Mouse (Mus musculus) midbrain, embryonic 14.5 days (tissue): Measurements from ENCODE around the gene Glb1l. TPM values are rescaled to one million over a fixed set of nuclear protein-coding genes. Genes with fewer than 3 reads are reported as not detected.
A peak's percentile ranks its signal among the peaks of the same experiment; 100 is the strongest.

Experiments
- ATAC-seq: fragments of 200-750 bp; cut with Nextera tagmentation; 2 replicates; pipeline ENCODE4 v1.8.0; 2017; ENCODE audit warnings: moderate number of reproducible peaks, moderate library complexity; ENCODE audit not compliant: low FRiP score, low TSS enrichment
- DNase-seq: peaks from one replicate; pipeline ENCODE4 v3.0.0-alpha.2; 2015
- H3K27ac ChIP-seq: fragments of 300-500 bp; sonication (generic); replicated peaks from 2 replicates; pipeline ENCODE4 v1.5.1; 2014; ENCODE audit warnings: mild to moderate bottlenecking, low read depth, low read length, moderate library complexity
- H3K27me3 ChIP-seq: fragments of 300-500 bp; sonication (generic); 2 replicates; pipeline ENCODE4 v1.6.1; 2014; ENCODE audit warnings: low read length, control low read depth, mixed read lengths; ENCODE audit not compliant: control insufficient read depth, insufficient read depth
- H3K36me3 ChIP-seq: fragments of 300-500 bp; sonication (generic); 2 replicates; pipeline ENCODE4 v1.6.1; 2014; ENCODE audit warnings: low read length, control low read depth; ENCODE audit not compliant: control insufficient read depth, insufficient read depth
- H3K4me1 ChIP-seq: fragments of 300-500 bp; sonication (generic); 2 replicates; pipeline ENCODE4 v1.6.1; 2014; ENCODE audit warnings: mild to moderate bottlenecking, antibody characterized with exemption, low read length, control low read depth; ENCODE audit not compliant: control insufficient read depth, insufficient read depth
- H3K4me2 ChIP-seq: fragments of 300-500 bp; sonication (generic); 2 replicates; pipeline ENCODE4 v1.6.1; 2014; ENCODE audit warnings: mild to moderate bottlenecking, low read length, moderate library complexity
- H3K4me3 ChIP-seq: fragments of 300-500 bp; sonication (generic); replicated peaks from 2 replicates; pipeline ENCODE4 v1.5.1; 2014; ENCODE audit warnings: low read depth, low read length
- H3K9ac ChIP-seq: fragments of 300-500 bp; sonication (generic); replicated peaks from 2 replicates; pipeline ENCODE4 v1.6.1; 2014; ENCODE audit warnings: mild to moderate bottlenecking, low read length, moderate library complexity
- H3K9me3 ChIP-seq: fragments of 300-500 bp; sonication (generic); 2 replicates; pipeline ENCODE4 v1.6.1; 2016; ENCODE audit warnings: low read length, control low read depth, mixed read lengths; ENCODE audit not compliant: control insufficient read depth
- WGBS: fragments of 180-500 bp; shearing (Covaris S2); extraction: QIAGEN DNeasy Blood & Tissue Kit; methylation state at CpG from one replicate; pipeline ENCODE4 v1.1.7; 2014; 5-methylcytosine and 5-hydroxymethylcytosine counted together
- polyA plus RNA-seq: library from polyadenylated mRNA; unstranded; fragments of >200 nt; fragmentation: Nextera tagmentation; extraction: Ambion mirVana; gene quantifications from 2 replicates; pipeline ENCODE4 v1.2.1, GENCODE M21; 2014

Gene Glb1l
- polyA plus RNA-seq, 1 experiment from 2014 or later = 24.2 TPM

GRCm38 (mm10) chr1:75216797-75217585 is 6.4 kb upstream of the Glb1l start:
- 85% methylated on average over 13 of the region's 13 CpGs for WGBS
- Histone ChIP-seq H3K9ac (no peak overlapping the region), H3K27ac (no peak overlapping the region), H3K36me3 (peaks cover 29% of the 10 kb centered on the region), H3K4me3 (no peak overlapping the region), H3K4me2 (no peak overlapping the region), H3K4me1 (peaks cover 18% of the 10 kb centered on the region), H3K27me3 (peaks cover 46% of the 10 kb centered on the region), H3K9me3 (no peaks in the 10 kb centered on the region)
- ATAC-seq (no peak), DNase-seq (no peak)

- ATAC-seq (no peak), DNase-seq (no peak)
- Histone ChIP-seq H3K9me3 (no peaks in the 10 kb centered on the region), H3K27ac (no peak overlapping the region), H3K4me3 (no peak overlapping the region), H3K27me3 (peaks cover 36% of the 10 kb centered on the region), H3K9ac (no peak overlapping the region), H3K36me3 (peaks cover 32% of the 10 kb centered on the region), H3K4me1 (peaks cover 27% of the 10 kb centered on the region), H3K4me2 (no peak overlapping the region)
- 93% methylated on average over 9 of the region's 9 CpGs for WGBS
These were observed 5.2 kb upstream of the Glb1l start for GRCm38 (mm10) chr1:75215785-75216184.

DNA sequence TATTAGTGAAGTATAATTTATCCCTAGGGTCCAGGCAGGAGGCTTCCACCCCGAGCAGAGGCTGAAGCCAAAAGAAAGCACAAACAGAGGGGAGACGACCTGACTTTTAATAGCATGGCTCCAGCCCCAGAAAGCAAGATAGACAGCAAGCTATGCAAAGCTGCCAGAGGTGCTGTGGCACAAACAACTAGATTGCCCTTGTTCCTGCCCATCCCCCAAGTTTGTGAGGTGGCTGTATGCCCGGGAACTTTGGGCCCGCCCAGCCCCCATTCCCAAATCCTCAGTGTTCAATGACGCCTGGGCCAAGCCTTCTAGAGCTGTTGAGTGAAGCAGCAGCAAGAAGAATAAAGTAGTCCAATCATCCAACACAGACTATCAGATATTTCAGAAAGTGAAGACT is 4.3 kb upstream of the Glb1l start:
- DNase-seq (no peak), ATAC-seq (no peak)
- Histone ChIP-seq H3K36me3 (peaks cover 32% of the 10 kb centered on the region), H3K9ac (no peak overlapping the region), H3K4me2 (no peak overlapping the region), H3K27ac (no peak overlapping the region), H3K4me1 (peaks cover 31% of the 10 kb centered on the region), H3K4me3 (no peak overlapping the region), H3K27me3 (peaks cover 27% of the 10 kb centered on the region), H3K9me3 (no peaks in the 10 kb centered on the region)
- WGBS = 75% methylated on average over 5 of the region's 5 CpGs

DNA sequence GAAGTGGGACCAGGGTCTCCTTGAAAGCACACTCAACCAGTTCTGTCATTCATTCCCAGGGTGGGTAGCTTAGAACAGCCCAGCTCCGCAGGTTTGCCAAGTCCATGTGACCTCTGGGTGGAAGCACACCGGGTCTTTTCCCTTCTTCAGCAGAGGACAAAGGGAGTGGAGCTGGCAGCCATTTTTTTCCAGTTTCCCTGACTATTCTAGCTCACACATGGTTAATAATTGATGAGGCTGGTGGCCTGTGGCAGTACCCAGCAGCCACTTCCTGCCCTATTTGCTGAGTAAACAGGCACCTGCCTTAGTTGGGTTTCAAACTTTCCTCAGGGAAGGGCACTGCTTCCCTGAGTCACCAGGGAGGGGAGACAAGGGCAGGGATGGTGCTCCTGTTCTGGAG is 3.8 kb upstream of the Glb1l start:
- Histone ChIP-seq H3K27ac (no peak overlapping the region), H3K4me1 (peaks cover 31% of the 10 kb centered on the region), H3K9ac (no peak overlapping the region), H3K9me3 (no peaks in the 10 kb centered on the region), H3K36me3 (peaks cover 32% of the 10 kb centered on the region), H3K27me3 (peaks cover 25% of the 10 kb centered on the region), H3K4me2 (no peak overlapping the region), H3K4me3 (no peak overlapping the region)
- 77% methylated on average over 2 of the region's 2 CpGs for WGBS
- no peak for DNase-seq
- ATAC-seq = no peak

DNA sequence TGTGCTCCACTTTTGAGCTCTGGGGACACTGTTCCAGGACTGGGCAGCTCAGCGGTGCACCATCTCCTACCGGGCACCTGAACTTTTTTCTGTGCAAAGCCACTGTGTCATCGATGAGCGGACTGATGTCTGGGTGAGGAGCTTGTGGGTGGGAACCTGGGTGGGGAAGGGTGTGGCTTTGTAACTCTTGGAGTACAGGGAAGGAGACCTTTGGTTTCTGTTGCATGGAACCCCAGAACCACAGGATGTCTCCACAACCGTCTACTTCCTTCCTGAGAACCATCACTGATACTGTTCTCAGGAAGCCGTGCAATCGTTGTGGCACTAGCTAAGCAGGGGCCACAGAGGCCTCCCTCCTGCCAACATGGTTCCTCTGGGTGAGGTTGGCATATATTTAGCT is 2.5 kb upstream of the Glb1l start:
- Histone ChIP-seq H3K9ac (no peak overlapping the region), H3K4me3 (no peak overlapping the region), H3K36me3 (peaks cover 32% of the 10 kb centered on the region), H3K4me1 (peaks cover 27% of the 10 kb centered on the region), H3K4me2 (no peak overlapping the region), H3K9me3 (no peaks in the 10 kb centered on the region), H3K27me3 (peaks cover 15% of the 10 kb centered on the region; the same call in 1 of the 2 replicates), H3K27ac (no peak overlapping the region)
- WGBS = 92% methylated on average over 7 of the region's 7 CpGs
- ATAC-seq (no peak), DNase-seq (no peak)

DNA sequence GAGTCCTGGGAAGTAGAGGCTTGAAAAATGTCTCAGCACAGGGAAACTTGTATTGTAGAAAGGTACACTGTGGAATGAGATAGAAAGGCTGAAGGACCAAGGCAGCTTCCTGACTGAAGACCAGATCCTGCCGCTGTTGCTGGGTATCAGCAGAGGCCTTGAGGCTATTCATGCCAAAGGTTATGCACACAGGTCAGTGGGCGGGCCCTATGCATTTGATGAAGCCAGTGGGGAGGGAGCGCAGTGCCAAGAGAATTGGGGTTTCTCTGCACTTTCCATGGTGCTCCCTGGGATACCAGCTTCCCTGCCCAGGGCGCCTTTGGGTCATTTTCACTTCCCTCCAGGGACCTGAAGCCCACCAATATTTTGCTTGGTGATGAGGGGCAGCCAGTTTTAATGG is 1.9 kb upstream of the Glb1l start:
- no peak for ATAC-seq
- WGBS = 90% methylated on average over 4 of the region's 4 CpGs
- Histone ChIP-seq H3K4me2 (no peak overlapping the region), H3K27ac (no peak overlapping the region), H3K4me1 (peaks cover 27% of the 10 kb centered on the region), H3K27me3 (peaks cover 9% of the 10 kb centered on the region; the same call in 1 of the 2 replicates), H3K9ac (no peak overlapping the region), H3K4me3 (no peak overlapping the region), H3K36me3 (peaks cover 32% of the 10 kb centered on the region), H3K9me3 (no peaks in the 10 kb centered on the region)
- DNase-seq = no peak

DNA sequence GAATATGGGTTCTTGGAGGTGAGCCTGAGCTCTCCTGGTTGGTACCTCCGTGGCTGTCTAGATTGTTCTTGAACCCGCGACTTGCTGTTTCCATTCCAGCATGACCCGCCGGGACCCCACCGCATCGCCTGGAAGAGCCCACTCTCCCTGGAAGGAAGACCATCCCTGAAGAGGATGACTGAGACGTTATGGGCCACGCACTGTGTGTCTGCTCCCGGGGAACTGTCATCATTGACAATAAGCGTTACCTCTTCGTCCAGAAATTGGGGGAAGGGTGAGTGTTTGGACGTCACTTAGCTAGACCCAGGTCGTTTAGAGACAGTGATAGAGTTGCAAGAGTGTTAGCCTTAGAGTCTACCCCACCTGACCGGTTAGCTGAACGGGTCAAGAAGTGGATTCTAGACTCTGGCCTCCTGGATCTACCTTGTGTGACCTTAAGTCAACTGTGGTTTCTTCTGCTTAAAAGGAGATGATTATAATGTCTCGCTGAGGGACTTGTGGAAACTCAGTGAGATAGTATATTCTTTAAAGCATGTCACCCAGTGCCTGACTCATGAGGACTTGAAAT is 612 bp upstream of the Glb1l start:
- peak overlapping the region; percentile 74 for H3K9ac ChIP-seq
- H3K27me3 ChIP-seq = no peaks in the 10 kb centered on the region
- H3K4me1 ChIP-seq = peaks cover 27% of the 10 kb centered on the region
- peaks cover 32% of the 10 kb centered on the region for H3K36me3 ChIP-seq
- DNase-seq (no peak), ATAC-seq (no peak)
- H3K9me3 ChIP-seq = no peaks in the 10 kb centered on the region
- 12% methylated on average over 17 of the region's 17 CpGs for WGBS
- 0 out of 2 replicates have a peak overlapping the region, but pooled peaks have one; percentile 6 for H3K27ac ChIP-seq
- peak overlapping the region; percentile 71 for H3K4me3 ChIP-seq
- H3K4me2 ChIP-seq = peak overlapping the region; percentile 96

GRCm38 (mm10) chr1:75208967-75209678 is 1.5 kb downstream of the Glb1l start:
- H3K4me2 ChIP-seq = peak overlapping the region; percentile 96
- peak overlapping the region; percentile 71 for H3K4me3 ChIP-seq
- 12% methylated on average over 34 of the region's 34 CpGs for WGBS
- DNase-seq (peak; percentile 14), ATAC-seq (no peak)
- H3K27ac ChIP-seq = no peak overlapping the region
- no peaks in the 10 kb centered on the region for H3K9me3 ChIP-seq
- H3K4me1 ChIP-seq = peaks cover 27% of the 10 kb centered on the region
- H3K36me3 ChIP-seq = peaks cover 20% of the 10 kb centered on the region
- H3K27me3 ChIP-seq = no peaks in the 10 kb centered on the region
- H3K9ac ChIP-seq = peak overlapping the region; percentile 42
